Mouse (Mus musculus) adrenal gland, postnatal 36 days (tissue): ENCODE measurements around the gene Kcnmb4. TPM values are rescaled to one million over a fixed set of nuclear protein-coding genes. Genes with fewer than 3 reads are reported as not detected.

Experiments used
- DNase-seq, 2 experiments: peaks; one replicate each; pipeline ENCODE4 v3.0.0; 2021; ENCODE audit warnings: mixed read lengths in 1 of 2
- long read RNA-seq, 2 experiments: library from polyadenylated mRNA; stranded (forward); transcript quantifications; one replicate each; pipeline ENCODE4 v2.0.0; 2021; ENCODE audit warnings: borderline sequencing depth in 2 of 2
- total RNA-seq, 2 experiments: library from RNA; stranded (reverse); gene quantifications; 2 replicates each; pipeline ENCODE4 v1.2.3; 2021

Gene Kcnmb4
- 10 to 100 TPM in 1 of 2 experiments, 1 to 10 TPM in 1; 1.4 to 14.3 TPM for total RNA-seq
- long read RNA-seq, experiment 1, partial matches to known transcripts = 0 of 4 reads
- long read RNA-seq, experiment 1, other reads (novel, unspliced or antisense) = 1 of 4 reads
- long read RNA-seq, experiment 2, transcript Kcnmb4-201 (3 exons, 1,367 nt) = major isoform, 6 of 7 reads
- long read RNA-seq, experiment 2, partial matches to known transcripts = 0 of 7 reads
- long read RNA-seq, experiment 2, other reads (novel, unspliced or antisense) = 1 of 7 reads

DNA sequence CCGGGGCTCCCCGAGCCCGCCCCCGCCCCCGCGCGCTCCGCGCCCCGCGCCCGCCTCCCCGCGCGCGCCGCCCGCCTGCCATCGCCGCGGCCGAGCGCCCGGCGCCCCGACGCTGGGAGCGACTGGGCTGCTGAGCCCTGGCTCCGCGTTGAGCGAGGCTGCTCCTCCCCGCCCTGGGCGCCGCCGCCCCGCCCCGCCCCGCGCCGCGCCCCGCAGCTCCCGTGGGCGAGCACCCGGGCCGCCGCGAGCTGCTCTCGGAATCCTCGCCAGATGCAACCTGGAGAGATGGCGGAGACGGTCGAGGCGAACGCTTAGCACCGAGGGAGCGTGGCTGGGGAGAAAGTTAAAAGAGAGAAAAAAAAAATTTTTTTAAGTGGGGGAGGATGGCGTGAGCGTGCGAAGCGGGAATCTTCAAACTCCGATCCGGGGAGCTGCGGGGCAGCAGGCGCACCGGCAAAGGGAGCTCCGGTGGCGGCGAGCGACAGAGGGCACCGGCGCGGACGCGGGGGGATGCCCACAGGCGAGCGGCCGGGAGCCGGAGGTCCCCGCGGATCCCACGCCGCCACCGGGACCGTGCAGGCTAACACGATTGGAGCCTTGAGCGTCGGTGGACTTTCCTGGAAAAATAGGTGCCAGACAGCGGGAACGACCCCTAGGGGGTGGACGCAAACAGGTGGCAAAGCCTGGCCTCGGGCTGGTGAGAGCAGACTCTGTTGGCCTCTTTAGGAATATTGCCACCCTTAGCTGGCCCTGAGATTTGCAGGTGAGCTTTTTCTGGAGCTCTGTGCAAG, at the start of gene Kcnmb4:
Kcnmb4 (minus strand) TSS at position 120 of the 791 bp plus-strand sequence.
- DNase-seq = peak; percentile 60 to 70

DNA sequence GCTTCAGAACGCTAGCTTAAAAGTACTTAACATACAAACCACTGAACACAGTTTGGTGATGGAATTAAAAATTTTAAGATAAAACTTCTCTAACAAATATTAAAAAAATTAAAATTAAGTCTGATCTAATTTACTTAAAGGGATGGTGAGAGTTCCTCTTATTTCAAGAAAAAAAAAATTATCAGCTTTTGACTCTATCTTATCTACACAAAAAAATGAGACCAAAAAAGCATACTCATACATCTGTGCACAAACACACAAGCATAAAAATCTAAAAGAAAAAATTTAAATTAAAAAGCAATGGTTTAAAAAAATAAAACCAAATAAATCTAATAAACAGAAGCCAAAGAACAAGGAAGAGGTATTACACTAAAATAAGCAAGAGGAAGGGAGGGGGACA, 45.9 kb upstream of the Kcnmb4 start:
- DNase-seq = no peak

DNA sequence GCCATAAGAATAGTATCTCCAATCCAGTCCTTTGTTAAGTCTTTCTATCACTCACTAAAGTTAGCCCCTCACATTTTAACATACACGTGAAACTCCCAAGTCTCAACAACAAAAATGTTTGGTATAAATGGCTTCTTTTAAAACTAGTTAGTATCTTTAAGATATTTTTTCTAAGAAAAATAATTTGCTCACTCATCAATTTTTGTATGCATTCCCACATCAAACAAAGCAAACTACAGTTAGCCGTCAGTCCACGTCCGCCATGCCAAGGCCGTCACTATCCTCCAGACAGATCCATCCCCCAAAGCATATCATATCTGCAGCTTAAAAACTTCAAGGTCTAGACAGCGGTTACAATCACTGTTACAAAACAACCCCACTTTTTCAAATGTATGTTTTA, 41.9 kb upstream of the Kcnmb4 start:
- no peak for DNase-seq

DNA sequence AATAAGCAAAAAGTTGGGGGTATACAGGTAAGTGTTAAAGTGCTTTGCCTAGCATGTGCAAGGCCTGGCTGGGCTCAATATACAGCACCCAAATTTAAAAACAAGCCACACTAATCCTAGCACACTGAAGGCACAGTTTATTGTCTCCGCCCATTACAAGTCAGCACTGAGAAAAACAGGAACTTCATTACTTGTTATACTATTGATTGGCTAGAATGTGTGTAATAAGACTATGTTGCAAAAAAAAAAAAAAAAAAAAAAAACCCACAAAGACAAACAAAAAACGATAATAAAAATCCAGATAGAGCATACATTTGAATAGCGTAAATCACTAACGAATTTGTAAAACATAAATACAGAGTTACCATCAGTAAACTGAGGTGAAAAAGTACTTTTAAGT, 41.5 kb upstream of the Kcnmb4 start:
- no peak for DNase-seq

- DNase-seq = peak; percentile 7 to 14
Observed at GRCm38 (mm10) chr10:116513254-116513635, 39.6 kb upstream of the Kcnmb4 start.

DNA sequence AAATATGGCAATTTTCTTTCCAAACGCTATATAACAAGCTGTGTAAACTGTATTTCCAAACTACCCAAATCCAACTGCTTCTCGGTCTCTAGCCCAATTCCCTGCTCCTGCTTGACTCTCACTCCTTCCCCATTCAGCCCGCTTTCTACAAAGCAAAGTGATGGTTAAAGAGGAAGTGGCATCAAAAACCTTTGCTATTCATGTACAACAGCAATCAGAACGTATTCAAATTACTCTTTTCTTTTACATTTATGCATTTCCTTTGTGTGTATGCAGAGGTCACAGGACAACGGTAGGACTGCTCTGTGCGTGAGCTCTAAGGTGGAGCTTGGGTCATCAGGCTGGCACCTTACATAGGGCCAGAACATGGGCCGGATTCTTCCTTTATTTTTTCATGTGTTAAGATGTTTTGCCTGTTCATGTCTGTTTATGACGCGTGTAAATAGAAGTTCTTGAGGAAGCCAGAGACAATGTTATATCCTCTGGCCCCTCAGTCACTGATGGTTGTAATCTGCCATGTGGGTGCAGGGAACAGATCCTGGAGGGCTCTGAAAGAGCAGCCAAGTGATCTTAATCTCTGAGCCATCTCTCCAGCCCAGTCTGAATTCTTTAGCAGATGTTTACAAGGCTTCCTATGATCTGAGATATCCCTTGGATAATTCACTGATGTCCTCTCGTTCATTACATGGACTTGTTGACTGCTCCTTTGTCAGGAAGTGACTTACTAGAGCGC, 39.0 kb upstream of the Kcnmb4 start:
- no peak for DNase-seq

- no peak for DNase-seq
Observed at GRCm38 (mm10) chr10:116505303-116506014, 31.8 kb upstream of the Kcnmb4 start.

- no peak for DNase-seq
Observed at GRCm38 (mm10) chr10:116492768-116493167, 19.1 kb upstream of the Kcnmb4 start.

GRCm38 (mm10) chr10:116486895-116487747, 13.4 kb upstream of the Kcnmb4 start:
- no peak for DNase-seq

GRCm38 (mm10) chr10:116481917-116482316, 8.2 kb upstream of the Kcnmb4 start:
- no peak for DNase-seq

DNA sequence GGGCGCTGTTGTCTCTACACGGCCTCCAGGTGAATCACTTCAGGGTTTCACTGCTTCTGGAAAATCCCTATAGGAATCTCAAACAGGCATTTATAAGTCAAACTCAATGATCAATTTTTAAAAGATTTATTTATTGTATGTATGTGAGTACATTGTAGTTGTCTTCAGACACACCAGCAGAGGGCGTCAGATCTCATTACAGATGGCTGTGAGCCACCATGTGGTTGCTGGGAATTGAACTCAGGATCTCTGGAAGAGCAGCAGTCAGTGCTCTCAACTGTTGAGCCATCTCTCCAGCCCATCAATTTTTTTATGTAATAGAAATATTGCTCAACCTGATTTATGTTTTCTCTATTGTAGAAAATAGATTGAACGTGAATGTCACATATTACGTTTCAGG, 7.3 kb upstream of the Kcnmb4 start:
- no peak for DNase-seq

- DNase-seq = no peak
Observed at GRCm38 (mm10) chr10:116476559-116476958, 2.9 kb upstream of the Kcnmb4 start.

DNA sequence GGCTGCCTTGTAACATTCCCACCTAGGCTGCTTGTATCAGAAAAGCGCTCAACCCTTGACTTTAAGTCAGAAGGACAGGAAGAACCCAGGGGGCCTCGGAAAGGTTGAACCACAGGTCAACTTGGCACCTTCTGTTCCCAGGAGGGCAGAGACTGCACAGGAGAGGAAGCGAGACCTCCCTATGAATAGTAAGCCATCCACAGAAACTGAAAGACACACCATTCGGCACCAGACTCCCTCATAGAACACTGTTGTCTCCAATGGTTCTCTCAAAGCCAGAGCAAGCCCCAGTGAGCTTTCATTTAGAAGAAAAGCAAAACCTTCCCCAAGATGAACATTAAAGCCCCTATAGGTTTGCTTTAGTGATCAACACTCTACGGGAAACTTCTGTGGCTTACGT, 2.0 kb upstream of the Kcnmb4 start:
- no peak for DNase-seq

DNA sequence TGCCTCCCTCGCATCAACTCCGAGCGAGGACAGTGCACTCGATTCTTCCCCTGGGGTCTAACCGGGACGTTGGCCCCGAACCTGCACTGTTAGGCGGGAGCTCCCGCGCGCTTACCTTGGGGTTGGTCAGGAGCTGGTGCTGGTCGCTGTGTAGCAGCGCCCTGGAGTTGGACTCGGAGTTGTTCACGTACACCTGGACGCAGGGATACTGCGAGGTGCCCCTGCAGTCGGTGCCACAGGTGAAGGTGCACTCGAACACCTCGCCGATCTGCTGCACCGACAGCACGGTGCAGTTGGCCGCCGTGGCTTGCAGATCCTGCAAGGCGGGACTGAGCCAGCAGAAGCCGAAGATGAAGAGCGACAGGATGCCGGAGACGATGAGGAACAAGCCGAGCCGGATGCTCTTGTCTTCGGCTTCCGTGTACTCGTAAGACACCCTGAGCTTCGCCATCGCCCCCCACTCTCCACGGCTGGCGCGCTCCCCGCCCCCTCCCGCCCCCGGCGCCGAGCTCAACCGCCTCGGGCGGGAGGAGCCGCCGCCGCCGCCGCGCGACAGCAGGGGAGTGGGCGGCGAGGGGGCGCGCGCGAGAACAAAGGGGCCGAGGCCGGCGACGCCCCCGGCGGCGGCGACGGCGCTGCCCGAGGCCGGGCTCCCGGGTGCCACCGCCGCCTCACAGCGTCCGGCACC, 463 bp downstream of the Kcnmb4 start:
- peak; percentile 14 to 25 for DNase-seq

DNA sequence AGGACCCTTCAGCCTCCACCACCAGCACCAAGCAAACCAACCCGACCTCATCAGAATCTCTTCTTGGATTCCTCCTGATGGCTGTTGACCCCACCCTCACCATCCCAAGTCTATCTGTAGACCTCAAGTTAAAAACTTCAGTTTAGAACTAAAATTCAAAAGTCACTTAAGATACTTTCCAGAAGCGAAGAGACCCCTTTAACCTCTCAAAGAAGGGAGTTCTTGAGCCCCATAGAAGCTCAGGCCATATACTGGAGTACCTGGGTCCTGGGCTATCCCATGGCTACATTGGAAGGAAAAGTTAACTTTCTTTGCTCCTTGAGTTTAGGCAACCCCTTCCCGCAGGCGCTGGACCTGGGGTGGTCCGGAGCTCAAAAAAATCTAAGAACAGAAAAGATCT, 1.1 kb downstream of the Kcnmb4 start:
- no peak for DNase-seq

DNA sequence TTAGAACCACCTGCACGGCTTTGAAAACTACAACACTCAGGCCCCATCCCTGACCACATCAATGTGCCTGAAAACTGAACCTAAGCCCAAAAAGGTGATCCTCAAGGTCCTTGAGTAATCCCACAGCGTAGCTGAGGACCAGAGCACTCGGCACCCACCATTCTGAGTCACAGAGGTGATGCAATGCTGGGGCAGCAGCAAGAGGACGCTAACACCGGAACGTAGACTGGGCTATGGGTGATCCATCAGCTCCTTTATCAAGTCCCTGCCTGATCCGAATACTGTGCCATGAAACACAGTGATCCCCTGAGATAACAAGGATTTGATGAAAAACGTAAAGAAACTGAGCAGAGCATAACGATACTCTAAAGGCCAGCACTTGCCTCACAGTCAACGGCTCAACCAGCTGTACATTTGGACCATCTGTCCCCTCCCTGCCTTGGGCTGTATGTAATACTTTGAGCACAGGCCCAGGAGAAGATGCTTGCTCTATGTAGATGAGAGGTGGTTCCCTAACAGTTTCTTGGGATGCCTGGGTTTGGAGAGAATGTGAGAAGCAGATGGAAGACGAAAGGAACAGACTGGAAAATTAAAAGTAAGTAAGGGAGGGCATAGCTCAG, 3.3 kb downstream of the Kcnmb4 start:
- peak in 1 of 2 experiments; percentile 11 for DNase-seq

GRCm38 (mm10) chr10:116468094-116468493, 5.6 kb downstream of the Kcnmb4 start:
- no peak for DNase-seq

DNA sequence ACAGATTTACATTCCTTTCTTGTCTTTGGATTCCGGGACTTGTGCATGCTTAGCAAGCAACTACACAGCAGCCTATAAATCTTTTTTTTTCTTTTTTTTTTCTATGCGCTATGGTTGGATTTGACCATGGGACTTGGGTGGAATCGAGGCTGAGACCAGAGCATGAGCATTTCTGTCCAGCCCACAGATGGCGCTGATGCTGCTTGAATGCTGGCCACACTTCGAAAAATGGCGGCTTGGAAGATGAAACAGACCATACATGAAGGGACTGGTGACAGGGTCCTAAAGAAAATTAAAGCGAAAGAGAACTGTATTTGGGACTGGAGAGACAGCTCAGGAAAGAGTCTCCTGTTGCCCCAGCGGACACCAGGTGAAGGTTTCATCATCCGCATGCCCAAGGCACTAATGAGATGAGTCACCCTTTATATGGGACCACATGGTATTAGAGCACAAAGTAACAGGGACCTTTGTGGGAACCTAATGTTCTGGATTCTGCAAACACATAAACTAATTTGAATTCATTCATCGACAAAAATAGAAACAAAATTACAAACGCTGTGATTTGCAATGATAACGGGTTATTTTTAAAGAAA, 9.8 kb downstream of the Kcnmb4 start:
- no peak for DNase-seq

GRCm38 (mm10) chr10:116461443-116461842, 12.2 kb downstream of the Kcnmb4 start:
- DNase-seq = no peak

GRCm38 (mm10) chr10:116458786-116459185, 14.9 kb downstream of the Kcnmb4 start:
- no peak for DNase-seq
